Mouse (Mus musculus) lung, embryonic 15.5 days (tissue): ENCODE measurements around the gene Map7d2. TPM values are rescaled to one million over a fixed set of nuclear protein-coding genes. Genes with fewer than 3 reads are reported as not detected.
"Not testable (repeated sequence)": the region's sequence is repeated elsewhere in the genome, so short reads cannot be mapped to it uniquely, and the experiment has no call there.

Source experiments
- ATAC-seq: fragments of 200-750 bp; cut with Nextera tagmentation; 2 replicates; pipeline ENCODE4 v1.8.0; 2017; ENCODE audit warnings: moderate number of reproducible peaks, borderline replicate concordance; ENCODE audit not compliant: low FRiP score, low TSS enrichment; ENCODE audit errors: extremely low read depth
- H3K27ac ChIP-seq: fragments of 300-500 bp; sonication (generic); 2 replicates; pipeline ENCODE4 v1.5.1; 2015; ENCODE audit warnings: moderate library complexity, mild to moderate bottlenecking, inconsistent platforms
- H3K27me3 ChIP-seq: fragments of 300-500 bp; sonication (generic); 2 replicates; pipeline ENCODE4 v1.6.1; 2015; ENCODE audit warnings: inconsistent platforms
- H3K36me3 ChIP-seq: fragments of 300-500 bp; sonication (generic); 2 replicates; pipeline ENCODE4 v1.6.1; 2015; ENCODE audit warnings: inconsistent platforms
- H3K4me1 ChIP-seq: fragments of 300-500 bp; sonication (generic); 2 replicates; pipeline ENCODE4 v1.6.1; 2015; ENCODE audit warnings: inconsistent platforms
- H3K4me2 ChIP-seq: fragments of 300-500 bp; sonication (generic); 2 replicates; pipeline ENCODE4 v1.6.1; 2015; ENCODE audit warnings: inconsistent platforms, mild to moderate bottlenecking, moderate library complexity
- H3K4me3 ChIP-seq: fragments of 300-500 bp; sonication (generic); 2 replicates; pipeline ENCODE4 v1.5.1; 2015; ENCODE audit warnings: mild to moderate bottlenecking, inconsistent platforms
- H3K9ac ChIP-seq: fragments of 300-500 bp; sonication (generic); 2 replicates; pipeline ENCODE4 v1.6.1; 2015; ENCODE audit warnings: inconsistent platforms
- H3K9me3 ChIP-seq: fragments of 300-500 bp; sonication (generic); 2 replicates; pipeline ENCODE4 v1.6.1; 2016; ENCODE audit warnings: inconsistent platforms
- WGBS: fragments of 180-500 bp; shearing (Covaris S2); methylation state at CpG from one replicate; pipeline ENCODE4 v1.1.7; 2015; 5-methylcytosine and 5-hydroxymethylcytosine counted together
- polyA plus RNA-seq: library from polyadenylated mRNA; unstranded; fragments of >200 nt; fragmentation: Nextera tagmentation; extraction: Ambion mirVana; gene quantifications from 2 replicates; pipeline ENCODE4 v1.2.1, GENCODE M21; 2015

Gene Map7d2
- polyA plus RNA-seq, 1 experiment from 2014 or later: 1.9 TPM

GRCm38 (mm10) chrX:159447133-159447532 is 32.8 kb downstream of the Map7d2 start:
- H3K27ac ChIP-seq: no peak overlapping the region
- no peak overlapping the region for H3K9ac ChIP-seq
- no peak overlapping the region for H3K4me2 ChIP-seq
- no peak for ATAC-seq
- H3K36me3 ChIP-seq: no peaks in the 10 kb centered on the region
- 87% methylated on average over 1 of the region's 1 CpGs for WGBS
- H3K27me3 ChIP-seq: no peaks in the 10 kb centered on the region
- no peaks in the 10 kb centered on the region for H3K9me3 ChIP-seq
- no peak overlapping the region for H3K4me3 ChIP-seq
- no peaks in the 10 kb centered on the region for H3K4me1 ChIP-seq

GRCm38 (mm10) chrX:159459006-159459654 is 44.8 kb downstream of the Map7d2 start:
- ATAC-seq: no peak
- no peaks in the 10 kb centered on the region for H3K4me1 ChIP-seq
- no peaks in the 10 kb centered on the region for H3K36me3 ChIP-seq
- no peak overlapping the region for H3K4me2 ChIP-seq
- H3K9me3 ChIP-seq: no peaks in the 10 kb centered on the region
- H3K27me3 ChIP-seq: no peaks in the 10 kb centered on the region
- WGBS: 73% methylated on average over 7 of the region's 7 CpGs
- H3K9ac ChIP-seq: no peak overlapping the region
- H3K27ac ChIP-seq: no peak overlapping the region
- H3K4me3 ChIP-seq: no peak overlapping the region

- ATAC-seq: no peak
- H3K4me2 ChIP-seq: no peak overlapping the region
- no peaks in the 10 kb centered on the region for H3K27me3 ChIP-seq
- H3K9me3 ChIP-seq: no peaks in the 10 kb centered on the region
- no peaks in the 10 kb centered on the region for H3K36me3 ChIP-seq
- H3K4me1 ChIP-seq: no peaks in the 10 kb centered on the region
- WGBS: 53% methylated on average over 1 of the region's 1 CpGs
- H3K4me3 ChIP-seq: no peak overlapping the region
- H3K9ac ChIP-seq: no peak overlapping the region
- H3K27ac ChIP-seq: no peak overlapping the region
These were observed 60.4 kb downstream of the Map7d2 start for GRCm38 (mm10) chrX:159474799-159475198.

- not testable (repeated sequence) for ATAC-seq, H3K36me3 ChIP-seq, H3K4me2 ChIP-seq, H3K4me1 ChIP-seq, H3K9ac ChIP-seq, H3K27ac ChIP-seq, H3K9me3 ChIP-seq, H3K27me3 ChIP-seq, H3K4me3 ChIP-seq
- 83% methylated on average over 4 of the region's 4 CpGs for WGBS
These were observed 64.0 kb downstream of the Map7d2 start for GRCm38 (mm10) chrX:159478243-159478940.

GRCm38 (mm10) chrX:159484247-159484646 is 69.9 kb downstream of the Map7d2 start:
- Histone ChIP-seq H3K4me3 (no peak overlapping the region), H3K9me3 (no peaks in the 10 kb centered on the region), H3K4me1 (no peaks in the 10 kb centered on the region), H3K27ac (no peak overlapping the region), H3K27me3 (no peaks in the 10 kb centered on the region), H3K4me2 (no peak overlapping the region), H3K9ac (no peak overlapping the region), H3K36me3 (no peaks in the 10 kb centered on the region)
- ATAC-seq: no peak
- WGBS: 62% methylated on average over 1 of the region's 1 CpGs

- Histone ChIP-seq H3K4me2 (no peak overlapping the region), H3K9ac (no peak overlapping the region), H3K36me3 (no peaks in the 10 kb centered on the region), H3K9me3 (no peaks in the 10 kb centered on the region), H3K4me1 (no peaks in the 10 kb centered on the region), H3K27me3 (no peaks in the 10 kb centered on the region), H3K4me3 (no peak overlapping the region), H3K27ac (no peak overlapping the region)
- ATAC-seq: no peak
- 42% methylated on average over 2 of the region's 2 CpGs for WGBS
These were observed 88.8 kb downstream of the Map7d2 start for GRCm38 (mm10) chrX:159503181-159503580.

GRCm38 (mm10) chrX:159508331-159509036 is 94.1 kb downstream of the Map7d2 start:
- H3K4me3 ChIP-seq: no peak overlapping the region
- no peaks in the 10 kb centered on the region for H3K27me3 ChIP-seq
- ATAC-seq: no peak
- H3K9ac ChIP-seq: no peak overlapping the region
- WGBS: 65% methylated on average over 19 of the region's 19 CpGs
- no peak overlapping the region for H3K27ac ChIP-seq
- no peaks in the 10 kb centered on the region for H3K9me3 ChIP-seq
- no peak overlapping the region for H3K4me2 ChIP-seq
- no peaks in the 10 kb centered on the region for H3K36me3 ChIP-seq
- H3K4me1 ChIP-seq: no peaks in the 10 kb centered on the region

- no peaks in the 10 kb centered on the region for H3K27me3 ChIP-seq
- H3K4me3 ChIP-seq: no peak overlapping the region
- 64% methylated on average over 4 of the region's 4 CpGs for WGBS
- H3K9me3 ChIP-seq: no peaks in the 10 kb centered on the region
- no peaks in the 10 kb centered on the region for H3K4me1 ChIP-seq
- no peak overlapping the region for H3K27ac ChIP-seq
- no peak overlapping the region for H3K9ac ChIP-seq
- H3K4me2 ChIP-seq: no peak overlapping the region
- no peak for ATAC-seq
- no peaks in the 10 kb centered on the region for H3K36me3 ChIP-seq
These were observed 94.7 kb downstream of the Map7d2 start for GRCm38 (mm10) chrX:159509042-159509441.

- Histone ChIP-seq H3K4me1 (no peaks in the 10 kb centered on the region), H3K9ac (no peak overlapping the region), H3K36me3 (no peaks in the 10 kb centered on the region), H3K9me3 (no peaks in the 10 kb centered on the region), H3K27me3 (no peaks in the 10 kb centered on the region), H3K4me3 (no peak overlapping the region), H3K4me2 (no peak overlapping the region), H3K27ac (no peak overlapping the region)
- no peak for ATAC-seq
- WGBS: 71% methylated on average over 19 of the region's 19 CpGs
These were observed 95.7 kb downstream of the Map7d2 start for GRCm38 (mm10) chrX:159509847-159510715.

GRCm38 (mm10) chrX:159510716-159511051 is 96.3 kb downstream of the Map7d2 start:
- Histone ChIP-seq H3K4me1 (no peaks in the 10 kb centered on the region), H3K27me3 (no peaks in the 10 kb centered on the region), H3K9me3 (no peaks in the 10 kb centered on the region), H3K36me3 (no peaks in the 10 kb centered on the region), H3K4me2 (no peak overlapping the region), H3K9ac (no peak overlapping the region), H3K27ac (no peak overlapping the region), H3K4me3 (no peak overlapping the region)
- 68% methylated on average over 9 of the region's 9 CpGs for WGBS
- no peak for ATAC-seq

GRCm38 (mm10) chrX:159515599-159515998 is 101.2 kb downstream of the Map7d2 start:
- Histone ChIP-seq H3K9ac (no peak overlapping the region), H3K9me3 (no peaks in the 10 kb centered on the region), H3K27ac (no peak overlapping the region), H3K36me3 (no peaks in the 10 kb centered on the region), H3K27me3 (no peaks in the 10 kb centered on the region), H3K4me1 (no peaks in the 10 kb centered on the region), H3K4me3 (no peak overlapping the region), H3K4me2 (no peak overlapping the region)
- ATAC-seq: no peak
- 89% methylated on average over 6 of the region's 6 CpGs for WGBS
